Mouse (Mus musculus) urinary bladder, adult 18-20 months (tissue): Measurements from ENCODE around the gene Bbx.

Experiments
- DNase-seq, 2 experiments: peaks; one replicate each; pipeline ENCODE4 v3.0.0; 2022; ENCODE audit warnings: low spot score in 2 of 2, mixed read lengths in 2 of 2

Bbx gene

GRCm38 (mm10) chr16:50398564-50398963, 33.6 kb downstream of the Bbx start:
- no peak for DNase-seq

- DNase-seq = no peak
These were observed 36.1 kb downstream of the Bbx start for GRCm38 (mm10) chr16:50395928-50396612.

GRCm38 (mm10) chr16:50388499-50388898, 43.7 kb downstream of the Bbx start:
- no peak for DNase-seq

- no peak for DNase-seq
These were observed 48.6 kb downstream of the Bbx start for GRCm38 (mm10) chr16:50383541-50383940.

DNA sequence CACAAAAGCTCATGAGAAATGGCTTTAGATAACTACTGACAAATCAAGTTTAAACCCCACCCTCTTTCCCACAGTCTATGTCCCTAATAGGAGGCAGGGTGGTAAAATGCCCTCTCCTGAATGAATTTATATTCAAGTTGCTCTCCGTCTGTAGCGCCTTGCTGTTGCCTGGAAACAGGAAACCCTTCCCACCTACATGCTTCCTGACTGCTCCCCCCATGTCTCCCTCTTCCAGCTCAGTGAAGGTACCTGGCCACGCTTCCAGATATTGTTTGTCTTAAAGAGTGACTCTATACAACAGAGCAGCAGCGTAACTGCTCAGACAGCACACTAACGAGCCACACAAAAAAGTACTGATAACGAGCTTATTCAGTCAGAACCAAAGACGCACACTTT, 50.8 kb downstream of the Bbx start:
- DNase-seq = no peak

DNA sequence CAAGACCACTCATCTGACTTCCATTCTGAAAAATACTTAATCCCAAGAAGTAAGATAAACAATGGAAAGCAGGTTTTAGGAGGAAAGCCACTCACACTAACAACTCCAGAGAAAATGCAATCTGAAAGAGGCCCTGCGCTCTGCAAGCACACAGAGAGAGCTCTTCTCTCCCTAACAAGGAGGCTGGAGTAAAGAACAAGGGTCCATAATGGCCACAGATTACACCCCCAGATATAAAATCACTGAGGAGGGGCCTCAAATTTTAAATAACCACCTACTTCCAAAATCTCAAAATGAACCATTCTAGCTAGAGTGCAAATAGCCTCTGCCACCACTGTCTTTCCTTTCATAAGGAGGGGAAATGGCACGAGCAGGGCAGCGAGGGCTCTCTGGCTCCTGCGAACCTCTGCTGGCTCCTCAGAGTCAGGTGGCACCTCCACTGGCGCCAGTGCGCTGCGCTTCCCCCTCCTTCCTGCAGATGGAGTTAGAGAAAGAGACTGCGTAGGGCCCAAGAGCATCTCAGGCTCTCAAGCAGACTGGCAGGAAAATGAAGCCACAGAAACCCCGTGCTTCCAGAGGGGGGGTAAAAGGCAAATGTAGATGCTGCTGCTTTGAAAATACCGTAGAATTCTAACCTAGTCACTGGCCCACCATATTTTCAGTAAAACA, 51.4 kb downstream of the Bbx start:
- peak in 1 of 2 experiments; percentile 8 for DNase-seq

GRCm38 (mm10) chr16:50380232-50380631, 52.0 kb downstream of the Bbx start:
- no peak for DNase-seq

DNA sequence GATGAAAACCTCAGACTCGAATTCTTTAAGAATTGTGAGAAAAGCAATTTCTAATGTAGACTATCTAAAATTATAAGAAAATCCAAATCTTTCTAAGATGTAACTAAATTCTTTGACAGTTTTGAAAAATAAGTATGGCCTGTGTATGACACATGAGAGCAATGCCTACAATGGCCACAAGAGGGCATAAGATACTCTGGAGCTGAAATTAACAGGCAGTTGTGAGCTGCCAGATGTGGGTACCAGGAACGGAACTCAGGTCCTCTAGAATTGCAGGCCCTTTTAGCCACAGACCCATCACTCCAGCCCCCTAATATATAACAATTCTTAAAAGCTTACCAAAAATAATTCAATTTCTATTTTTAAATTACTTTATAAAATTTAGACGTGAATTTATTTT, 57.6 kb downstream of the Bbx start:
- DNase-seq = no peak

GRCm38 (mm10) chr16:50373685-50374084, 58.5 kb downstream of the Bbx start:
- no peak for DNase-seq

DNA sequence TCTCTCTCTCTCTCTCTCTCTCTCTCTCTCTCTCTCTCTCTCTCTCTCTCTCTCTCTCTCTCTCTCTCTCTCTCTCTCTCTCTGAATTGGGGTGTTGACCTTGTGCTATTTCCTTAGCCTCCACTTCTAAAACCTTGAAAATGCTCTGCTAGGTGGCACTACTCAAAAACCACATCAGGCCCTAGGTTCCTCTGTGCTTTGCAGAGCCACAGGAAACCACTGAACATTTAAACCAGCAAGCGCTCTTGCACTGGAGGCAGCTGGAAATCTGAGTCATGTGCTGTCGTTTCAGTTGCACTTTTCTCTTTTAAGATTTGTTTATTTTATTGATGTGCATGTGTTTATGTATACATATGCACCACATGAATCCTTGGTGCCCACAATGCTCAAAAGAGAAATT, 59.6 kb downstream of the Bbx start:
- no peak for DNase-seq

DNA sequence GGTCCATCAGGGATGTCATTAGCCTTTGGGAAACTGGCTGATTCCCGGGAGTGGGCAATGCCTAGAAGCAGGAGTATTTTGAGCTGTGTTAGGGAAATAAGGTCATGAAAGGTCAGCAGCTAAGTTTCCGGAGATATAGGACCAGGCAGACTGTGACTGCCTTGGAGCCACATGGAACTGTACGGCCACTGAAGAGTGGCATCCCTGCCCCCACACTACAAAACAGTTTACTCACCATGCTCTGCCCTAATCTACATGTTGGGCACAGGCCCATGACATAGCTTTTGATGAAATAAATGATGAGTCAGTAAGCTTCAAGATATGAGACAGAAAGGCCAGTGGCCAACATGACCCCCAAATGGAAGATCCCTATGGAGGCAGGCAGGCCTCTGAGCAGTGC, 60.7 kb downstream of the Bbx start:
- no peak for DNase-seq

GRCm38 (mm10) chr16:50370423-50370822, 61.8 kb downstream of the Bbx start:
- DNase-seq = no peak

DNA sequence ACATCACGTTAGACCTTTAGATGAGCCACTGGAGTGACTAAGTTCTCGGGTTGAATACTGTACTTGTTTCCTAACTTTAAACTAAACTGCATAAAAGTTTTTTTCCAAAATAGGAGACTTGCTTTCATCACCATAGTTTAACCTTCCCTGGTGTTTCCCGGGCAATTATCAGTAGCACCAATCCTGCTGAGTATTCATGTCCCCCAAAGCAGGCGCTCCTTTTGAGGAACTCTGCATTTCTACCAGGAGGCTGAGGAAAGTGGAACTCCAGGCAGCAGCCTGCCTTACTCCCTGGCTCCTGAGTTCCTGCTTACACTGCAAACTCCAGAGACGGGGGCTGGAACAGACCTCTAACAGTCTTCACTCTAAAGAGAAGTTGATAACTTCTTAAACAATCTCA, 65.6 kb downstream of the Bbx start:
- no peak for DNase-seq

DNA sequence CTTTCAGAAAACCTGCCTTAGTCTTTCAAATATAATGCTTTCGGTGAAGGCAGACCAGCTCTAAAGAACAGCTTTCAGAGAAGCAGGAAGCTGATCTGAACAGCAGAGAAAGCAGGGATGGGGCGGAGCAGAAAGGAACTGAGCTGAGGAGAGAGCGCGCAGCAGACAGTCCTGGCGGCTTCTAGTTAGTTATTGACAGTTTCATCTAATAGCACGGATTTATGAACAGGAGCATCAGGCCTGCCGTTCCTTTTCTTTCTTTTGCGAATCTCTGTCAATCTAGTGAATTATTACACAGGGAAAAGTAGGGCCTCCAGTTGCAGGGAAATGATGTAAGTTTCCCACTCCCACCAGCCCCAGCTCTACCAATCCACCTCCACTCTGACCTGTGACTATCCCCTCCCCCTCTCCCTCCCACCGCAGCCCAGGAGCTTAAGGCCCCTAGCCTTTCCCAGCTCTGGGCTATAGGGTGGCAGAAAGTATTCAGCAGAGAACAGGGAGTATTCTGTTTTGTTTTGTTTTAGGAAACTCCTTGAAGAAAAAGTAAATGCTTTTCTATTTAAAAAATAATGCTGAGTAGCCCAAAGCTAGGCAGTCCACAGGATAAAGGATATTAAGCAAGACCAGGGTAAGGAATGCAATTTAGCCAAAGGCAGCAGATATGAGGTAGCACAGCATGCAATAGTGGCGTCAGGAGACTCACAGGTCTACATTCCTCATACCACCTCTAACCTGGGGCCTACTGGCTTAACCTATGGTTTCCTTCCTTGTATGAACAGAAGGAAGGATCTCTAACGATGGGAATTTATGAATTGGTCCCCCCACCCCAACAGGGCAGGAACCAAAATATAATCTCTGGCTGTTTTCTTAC, 67.8 kb downstream of the Bbx start:
- peak; percentile 13 to 23 for DNase-seq

GRCm38 (mm10) chr16:50363443-50364188, 68.6 kb downstream of the Bbx start:
- no peak for DNase-seq

DNA sequence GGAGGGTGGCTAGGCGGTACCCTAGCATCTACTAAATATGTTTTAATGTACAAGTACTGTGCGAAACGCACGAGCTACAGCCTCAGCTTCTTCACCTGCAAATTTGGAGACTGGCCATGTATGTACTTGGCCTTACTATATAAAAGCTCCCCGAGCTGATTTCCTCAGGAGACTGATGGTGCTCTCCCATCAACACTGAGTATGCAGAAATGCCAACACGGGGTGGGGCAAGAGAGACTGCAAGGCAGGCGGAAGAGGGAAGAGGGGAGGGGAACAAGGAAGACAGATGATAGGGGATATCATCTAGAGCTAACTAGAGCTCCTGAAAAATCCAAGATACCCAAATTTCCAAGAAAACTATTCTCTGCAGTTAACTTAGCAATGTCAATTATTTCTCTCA, 71.6 kb downstream of the Bbx start:
- DNase-seq = no peak

GRCm38 (mm10) chr16:50329684-50330083, 102.5 kb downstream of the Bbx start:
- no peak for DNase-seq

- no peak for DNase-seq
These were observed 107.4 kb downstream of the Bbx start for GRCm38 (mm10) chr16:50324746-50325145.

DNA sequence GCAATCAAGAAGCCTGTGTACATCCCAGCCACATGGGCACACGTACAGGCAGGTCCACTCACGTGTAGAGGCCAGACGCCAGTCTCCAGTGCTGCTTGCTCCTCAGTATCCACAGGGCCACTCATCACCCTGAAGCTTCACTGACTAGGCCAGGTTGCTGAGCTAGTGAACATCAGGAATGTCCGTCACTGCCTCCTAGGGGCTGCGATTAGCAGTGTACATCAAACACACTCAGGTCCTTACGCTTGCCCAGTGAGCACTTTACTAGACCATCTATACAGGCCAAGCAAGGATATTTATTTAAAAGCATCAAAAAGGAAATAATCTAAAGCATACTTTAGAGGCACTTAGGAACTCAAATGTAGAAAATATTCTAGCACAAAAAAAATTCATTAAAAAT, 107.9 kb downstream of the Bbx start:
- DNase-seq = no peak

- DNase-seq = no peak
These were observed 110.8 kb downstream of the Bbx start for GRCm38 (mm10) chr16:50321368-50321767.

DNA sequence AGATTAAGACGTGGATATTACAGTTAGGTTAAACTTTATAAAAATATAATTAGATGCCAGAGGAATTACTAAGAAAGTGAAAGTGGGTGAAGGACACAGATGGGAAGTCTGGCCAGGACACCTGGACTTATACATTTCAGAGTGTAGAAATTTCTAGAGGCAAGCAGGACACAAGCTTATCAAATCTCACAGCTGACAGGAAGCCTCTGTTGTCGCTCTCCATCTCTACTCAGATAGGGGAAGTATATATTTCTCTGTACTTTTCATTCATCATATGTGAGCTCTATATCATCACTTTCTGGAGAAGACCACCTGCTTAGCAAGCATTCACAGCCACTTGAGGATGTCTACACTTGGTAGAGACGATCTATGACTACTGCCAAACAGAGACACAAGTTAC, 113.9 kb downstream of the Bbx start:
- no peak for DNase-seq
